Comparison of ENCODE assay signal across 13 mouse cellular contexts in the genomic region with DNA sequence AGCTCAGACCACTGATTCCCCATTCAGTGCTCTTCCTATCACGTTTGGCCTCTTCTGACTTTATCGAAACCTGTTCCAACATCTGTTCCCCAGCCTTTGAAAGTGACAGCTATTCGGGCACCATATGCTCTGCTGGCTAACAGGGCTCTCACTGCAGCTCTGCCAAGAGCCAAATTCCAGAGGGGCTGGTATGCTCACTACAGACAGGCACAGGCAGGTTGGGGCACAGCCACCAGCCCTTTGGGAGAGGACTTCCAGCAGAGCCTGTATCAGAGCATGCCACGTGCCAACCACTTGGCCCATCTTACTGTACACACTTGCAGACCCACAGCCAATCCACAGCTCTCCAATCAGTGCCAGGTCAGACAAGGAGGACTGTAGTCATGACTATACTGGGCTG.
DNase-seq lines count a peak whose midpoint lies in the region; ATAC-seq and TF ChIP-seq lines count a peak whose summit lies in the region.
"Had no signal": no experiment of that assay in that cellular context is flagged by ENCODE, and none has a peak within 500 bp of the region (broad histone marks: within the 10 kb centered on the region; RNA-seq: fewer than 3 reads in every experiment).

No protein-coding gene starts in this region.

- H3K27me3 ChIP-seq in embryonic facial prominence, embryonic 14.5 days (replicated peaks; ENCODE audit: control insufficient read depth, insufficient read depth, low read length): no peaks in the 10 kb centered on the region
- no peaks in the 10 kb centered on the region for H3K27me3 ChIP-seq in embryonic facial prominence, embryonic 10.5 days (replicated peaks; ENCODE audit: low read depth, poor library complexity, severe bottlenecking)
- H3K27me3 ChIP-seq in cerebellum, adult 2 months (ENCODE audit: control insufficient read depth, insufficient read depth, low read length): no peaks in the 10 kb centered on the region
- H3K27me3 ChIP-seq: lung, embryonic 15.5 days had no signal

- ATAC-seq in embryonic facial prominence, embryonic 14.5 days (ENCODE audit: low read depth): peak; percentile 53; the same call in 1 of the 2 replicates
- ATAC-seq: activated CD4-positive, CD25-positive, alpha-beta regulatory T cell, adult 4 months had no signal

- H3K36me3 ChIP-seq in embryonic facial prominence, embryonic 14.5 days (ENCODE audit: control insufficient read depth, insufficient read depth, low read length): no peaks in the 10 kb centered on the region
- no peaks in the 10 kb centered on the region for H3K36me3 ChIP-seq in embryonic facial prominence, embryonic 10.5 days (replicated peaks)
- H3K36me3 ChIP-seq: lung, embryonic 15.5 days had no signal

- 74% methylated on average over 4 of the region's 4 CpGs for WGBS in embryonic facial prominence, embryonic 14.5 days
- 86% methylated on average over 4 of the region's 4 CpGs for WGBS in embryonic facial prominence, embryonic 10.5 days
- WGBS in cerebellum, adult 2 months: 14% methylated on average over 4 of the region's 4 CpGs

- peak; percentile 43 for DNase-seq in embryonic facial prominence, embryonic 14.5 days (ENCODE audit: low spot score)
- no peak for DNase-seq in embryonic facial prominence, embryonic 10.5 days (ENCODE audit: low spot score)
- peak; percentile 23 for DNase-seq in layer of hippocampus, postnatal 36 days
- no peak for DNase-seq in layer of hippocampus, adult 9-11 months
- DNase-seq in cerebellum, adult 2 months: peak; percentile 42 to 65
- DNase-seq in heart, adult 8-10 months (ENCODE audit: low spot score): peak; percentile 48
- no peak for DNase-seq in c-Kit-positive CD71-positive TER-119-positive erythroid progenitor cells, embryonic 14.5 days (ENCODE audit: low spot score)
- DNase-seq in left cerebral cortex, adult 11 months (ENCODE audit: low spot score): no peak
- DNase-seq: kidney, postnatal 36 days; retina, postnatal 1 day; thymus, postnatal 4 days had no signal

- no peak for TF ChIP-seq POLR2A in cerebellum, adult 2 months (IDR thresholded peaks at IDR 0.05; ENCODE audit: borderline replicate concordance, insufficient read depth, low read length)

- no peak overlapping the region for H3K27ac ChIP-seq in embryonic facial prominence, embryonic 14.5 days (replicated peaks; ENCODE audit: low read depth, low read length)
- H3K27ac ChIP-seq in embryonic facial prominence, embryonic 10.5 days (replicated peaks): no peak overlapping the region
- H3K27ac ChIP-seq in cerebellum, adult 2 months (ENCODE audit: insufficient read depth, low read length): no peak overlapping the region
- H3K27ac ChIP-seq: lung, embryonic 15.5 days had no signal

- H3K4me1 ChIP-seq in embryonic facial prominence, embryonic 14.5 days (ENCODE audit: control insufficient read depth, insufficient read depth, low read length): no peaks in the 10 kb centered on the region
- H3K4me1 ChIP-seq in embryonic facial prominence, embryonic 10.5 days: no peaks in the 10 kb centered on the region
- peaks cover 5% of the 10 kb centered on the region for H3K4me1 ChIP-seq in cerebellum, adult 2 months (ENCODE audit: control insufficient read depth, insufficient read depth, low read length)
- H3K4me1 ChIP-seq: lung, embryonic 15.5 days had no signal

- H3K9ac ChIP-seq in embryonic facial prominence, embryonic 14.5 days (ENCODE audit: low read depth, low read length): no peak overlapping the region
- H3K9ac ChIP-seq: lung, embryonic 15.5 days had no signal

- H3K4me2 ChIP-seq in embryonic facial prominence, embryonic 14.5 days (ENCODE audit: low read depth, low read length): no peak overlapping the region
- H3K4me2 ChIP-seq: lung, embryonic 15.5 days had no signal

- no peak for TF ChIP-seq CTCF in cerebellum, adult 2 months (IDR thresholded peaks at IDR 0.05; ENCODE audit: borderline replicate concordance, insufficient read depth, low read depth, low read length)

- no peak overlapping the region for H3K4me3 ChIP-seq in embryonic facial prominence, embryonic 14.5 days (ENCODE audit: low read depth, low read length)
- no peak overlapping the region for H3K4me3 ChIP-seq in embryonic facial prominence, embryonic 10.5 days
- no peak overlapping the region for H3K4me3 ChIP-seq in cerebellum, adult 2 months (replicated peaks; ENCODE audit: insufficient read depth, low read depth, low read length)
- H3K4me3 ChIP-seq: lung, embryonic 15.5 days had no signal

- H3K9me3 ChIP-seq in embryonic facial prominence, embryonic 14.5 days (ENCODE audit: control insufficient read depth, low read length): no peaks in the 10 kb centered on the region
- no peaks in the 10 kb centered on the region for H3K9me3 ChIP-seq in embryonic facial prominence, embryonic 10.5 days
- H3K9me3 ChIP-seq: lung, embryonic 15.5 days had no signal

Comparison
In these comparisons a context has a peak if more than half of its experiments do, and no peak if none do; other contexts are left out.
1. DNase-seq: peak in embryonic facial prominence, embryonic 14.5 days (single experiment), layer of hippocampus, postnatal 36 days (2 of 2), cerebellum, adult 2 months (2 of 2) and heart, adult 8-10 months (single experiment); none in embryonic facial prominence, embryonic 10.5 days (single experiment), layer of hippocampus, adult 9-11 months (single experiment), c-Kit-positive CD71-positive TER-119-positive erythroid progenitor cells, embryonic 14.5 days (single experiment) and left cerebral cortex, adult 11 months (single experiment).